Mouse (Mus musculus): ENCODE measurements around the gene Cybc1. TPM values are rescaled to one million over a fixed set of nuclear protein-coding genes. Genes with fewer than 3 reads are reported as not detected.

The Cybc1 gene
- polyA plus RNA-seq, 1 experiment = 32.6 TPM

- 92% methylated on average over 5 of the region's 5 CpGs for WGBS
- no peak for DNase-seq (ENCODE audit: low read depth, low spot score)
Observed at GRCm38 (mm10) chr11:121220771-121221170, 8.4 kb downstream of the Cybc1 start.

DNA sequence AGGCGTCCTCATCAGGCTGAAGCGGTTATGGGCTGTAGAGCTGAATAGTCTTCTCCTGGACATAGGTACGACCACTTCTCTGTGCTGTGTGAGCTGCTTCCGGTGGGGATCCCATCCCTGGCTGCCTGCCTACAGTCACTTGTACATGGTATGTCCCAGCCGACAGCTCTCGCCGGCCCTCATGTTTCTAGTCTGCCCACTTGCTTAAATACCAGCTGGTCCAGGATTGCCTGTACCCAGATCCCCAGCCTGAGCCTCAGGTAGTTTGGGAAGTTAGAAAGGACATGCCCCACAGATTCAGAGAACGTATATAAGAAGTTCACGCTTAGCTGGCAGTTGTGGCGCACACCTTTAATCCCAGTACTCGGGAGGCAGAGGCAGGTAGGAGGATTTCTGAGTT, 9.3 kb downstream of the Cybc1 start:
- 89% methylated on average over 11 of the region's 11 CpGs for WGBS
- no peak for DNase-seq (ENCODE audit: low read depth, low spot score)

DNA sequence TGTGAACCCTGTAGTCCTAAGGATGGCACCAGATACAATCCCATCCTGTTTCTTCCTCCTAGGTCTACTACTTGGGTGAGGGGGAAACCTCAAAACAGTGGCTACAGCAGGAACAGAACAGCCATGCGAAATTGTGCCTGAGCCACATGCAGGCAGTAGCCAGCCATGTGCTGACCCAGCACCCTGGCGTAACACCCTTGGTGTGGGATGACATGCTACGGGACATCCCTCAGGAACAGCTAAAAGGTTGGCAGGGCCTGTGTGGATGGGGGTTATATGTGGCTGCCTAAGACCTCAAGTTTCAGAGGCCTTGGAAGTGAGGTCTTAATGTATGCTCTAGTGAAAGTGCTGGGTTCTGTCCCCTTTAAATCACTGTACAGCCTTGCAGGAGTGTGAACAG, 12.3 kb downstream of the Cybc1 start:
- DNase-seq (ENCODE audit: low read depth, low spot score) = no peak
- 98% methylated on average over 3 of the region's 3 CpGs for WGBS

GRCm38 (mm10) chr11:121204161-121205006, 24.7 kb downstream of the Cybc1 start, which contains the start of the genes Hexdc and Ogfod3:
Gene Hexdc (plus strand): TSS chr11:121204433.
Gene Ogfod3 (minus strand): TSS chr11:121204711.
- peak; percentile 89 for DNase-seq (ENCODE audit: low read depth, low spot score)
- WGBS = under 1% methylated on average over 70 of the region's 70 CpGs

DNA sequence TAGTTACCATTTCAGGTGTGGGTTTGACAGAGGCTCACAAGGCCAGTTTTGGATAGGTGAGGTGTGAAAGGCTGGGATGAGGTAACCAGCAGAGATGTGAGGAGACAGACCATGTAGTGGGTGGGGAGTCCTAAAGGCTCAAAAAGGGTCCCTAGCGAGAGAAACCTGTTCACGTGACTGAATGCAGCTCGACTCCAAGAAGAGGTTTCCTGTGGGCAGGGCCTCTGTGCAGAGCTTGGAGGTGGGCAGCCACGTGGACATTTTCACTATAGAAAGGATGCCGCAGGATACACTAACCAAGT, 25.3 kb downstream of the Cybc1 start:
- DNase-seq (ENCODE audit: low read depth, low spot score) = no peak
- 0% methylated on average over 5 of the region's 5 CpGs for WGBS

GRCm38 (mm10) chr11:121201436-121202198, 27.5 kb downstream of the Cybc1 start:
- DNase-seq (ENCODE audit: low read depth, low spot score) = peak; percentile 35
- 32% methylated on average over 11 of the region's 11 CpGs for WGBS

DNA sequence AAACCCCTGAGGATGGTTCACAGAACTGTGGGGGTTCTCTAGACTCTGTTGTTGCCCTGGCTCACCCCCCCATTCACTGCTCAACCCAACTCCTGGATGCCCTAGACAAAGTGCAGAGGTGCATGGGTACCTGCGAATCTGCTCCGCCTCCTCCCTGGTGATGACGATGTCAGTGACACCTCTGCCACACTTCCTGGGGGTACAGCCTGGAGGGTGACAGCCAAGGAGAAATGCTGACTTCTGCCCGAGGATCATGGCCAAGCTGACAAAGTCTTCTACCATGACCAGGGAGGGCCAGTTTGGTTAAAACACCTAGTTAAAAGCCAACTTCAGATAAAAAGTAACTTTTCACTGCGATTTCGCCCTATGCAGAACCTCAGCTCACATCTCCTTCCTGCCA, 28.3 kb downstream of the Cybc1 start:
- 96% methylated on average over 6 of the region's 6 CpGs for WGBS

DNA sequence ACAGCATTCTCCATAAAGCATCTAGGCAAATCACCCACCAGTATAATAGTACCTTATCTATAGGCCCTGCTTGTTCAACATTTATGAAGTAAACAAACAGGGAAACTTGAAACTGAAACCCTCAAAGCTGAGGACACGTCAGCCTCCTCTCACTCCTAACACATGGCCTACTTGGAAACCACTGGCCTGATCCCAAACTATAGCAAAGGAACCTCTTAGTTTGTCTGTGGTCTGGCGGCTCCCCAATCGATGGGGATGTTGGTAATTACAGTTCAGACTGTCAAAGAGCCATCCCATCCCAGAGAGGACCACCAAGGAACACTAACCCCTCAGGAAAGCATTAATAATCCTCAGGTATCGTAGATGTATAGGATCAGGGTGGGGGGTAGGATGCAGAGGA, 29.3 kb downstream of the Cybc1 start:
- no peak for DNase-seq (ENCODE audit: low read depth, low spot score)
- 75% methylated on average over 4 of the region's 4 CpGs for WGBS

More for the DNA sequence above, 28.3 kb downstream of the Cybc1 start:
- no peak for DNase-seq (ENCODE audit: low read depth, low spot score)

- DNase-seq (ENCODE audit: low read depth, low spot score) = no peak
- 49% methylated on average over 2 of the region's 2 CpGs for WGBS
Observed at GRCm38 (mm10) chr11:121198622-121199021, 30.5 kb downstream of the Cybc1 start.

DNA sequence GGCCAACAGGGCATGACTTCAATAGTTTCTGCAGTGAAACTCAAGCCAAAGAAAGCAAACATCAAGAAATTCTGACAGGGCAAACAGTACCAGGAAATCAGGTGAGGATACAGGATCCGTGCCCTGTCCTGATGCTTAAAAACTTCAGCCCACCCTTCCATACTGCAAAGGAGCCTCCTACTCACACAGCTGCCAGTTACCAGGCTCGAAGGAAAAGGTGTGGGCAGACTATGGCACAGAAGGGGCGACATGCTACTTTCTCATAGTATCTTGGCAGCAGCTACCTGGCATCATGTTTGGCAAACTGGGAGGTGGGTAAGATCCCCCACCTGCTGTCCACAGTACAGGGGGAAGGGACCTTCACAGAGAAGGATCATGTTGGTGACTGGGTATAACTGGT, 35.7 kb downstream of the Cybc1 start:
- DNase-seq (ENCODE audit: low read depth, low spot score) = no peak
- WGBS = 79% methylated on average over 3 of the region's 3 CpGs

DNA sequence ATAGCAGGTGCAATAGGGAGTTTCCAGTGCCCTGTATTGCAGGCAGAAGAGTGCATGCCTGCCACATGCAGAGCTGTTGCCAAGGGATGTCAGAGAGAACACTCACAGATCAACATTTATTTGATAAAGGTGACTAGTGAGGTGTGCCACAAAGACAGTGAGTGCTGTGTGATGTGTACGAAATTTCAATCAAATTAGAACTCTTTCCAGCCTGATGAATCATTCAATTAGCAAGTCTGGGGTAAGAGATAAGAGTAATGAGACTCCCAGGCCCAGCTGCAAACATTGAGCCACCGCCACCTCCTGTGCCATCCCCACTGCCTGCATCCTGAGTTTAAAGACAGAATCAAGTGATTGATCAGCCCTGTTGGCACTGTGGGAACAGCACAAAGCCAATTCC, 36.4 kb downstream of the Cybc1 start:
- DNase-seq (ENCODE audit: low read depth, low spot score) = no peak
- WGBS = 80% methylated on average over 2 of the region's 2 CpGs

- 80% methylated on average over 3 of the region's 3 CpGs for WGBS
Observed at GRCm38 (mm10) chr11:121189681-121190080, 39.4 kb downstream of the Cybc1 start.

DNA sequence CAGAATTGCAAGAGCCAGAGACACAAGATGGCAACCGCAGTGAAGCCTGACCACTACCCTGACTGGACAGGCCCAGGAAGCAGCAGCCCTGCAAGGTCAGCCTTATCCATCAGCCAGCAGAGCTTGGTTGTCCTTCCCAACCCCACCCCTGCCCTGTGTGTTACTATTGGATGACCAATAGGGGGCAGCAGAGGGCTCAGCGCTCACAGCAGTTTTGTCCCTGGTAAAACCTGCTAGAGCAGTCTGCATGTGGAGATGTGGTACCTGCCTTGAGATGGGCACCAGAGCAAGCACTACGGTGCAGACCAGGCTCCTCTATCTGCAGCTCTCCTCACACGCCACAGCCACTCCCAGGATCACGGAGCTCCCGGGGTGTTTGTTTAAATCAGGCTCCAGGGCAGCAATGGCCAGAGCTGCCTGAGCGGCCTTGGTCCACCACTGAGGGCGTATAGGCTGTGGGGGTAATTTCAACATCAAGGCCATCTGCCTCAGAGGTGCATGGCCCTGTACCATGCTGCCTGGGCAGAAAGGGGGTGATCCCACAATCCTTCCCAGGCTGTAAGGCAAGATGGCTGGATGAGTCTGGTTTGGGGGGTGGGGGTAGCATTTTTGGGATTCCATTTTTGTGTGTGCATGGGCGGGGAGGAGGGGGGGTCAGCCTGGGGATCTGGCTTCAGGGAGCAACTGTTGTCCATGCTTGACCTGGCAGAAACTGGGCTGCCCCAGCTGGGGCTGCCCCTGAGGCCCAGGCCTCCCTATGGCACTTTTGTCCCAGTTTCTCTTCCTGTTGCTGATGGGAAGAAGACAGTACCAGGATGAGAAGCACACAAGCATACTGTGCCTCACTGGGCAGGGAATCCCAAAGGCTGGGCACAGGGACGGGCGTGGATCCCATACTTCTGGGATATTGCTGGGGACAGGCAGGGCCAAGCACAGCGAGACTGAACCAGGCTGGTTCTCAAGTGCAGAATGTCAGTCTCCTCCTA, 52.5 kb downstream of the Cybc1 start:
- DNase-seq (ENCODE audit: low read depth, low spot score) = peak; percentile 44
- 55% methylated on average over 12 of the region's 12 CpGs for WGBS

More at GRCm38 (mm10) chr11:121189681-121190080, 39.4 kb downstream of the Cybc1 start:
- no peak for DNase-seq (ENCODE audit: low read depth, low spot score)

DNA sequence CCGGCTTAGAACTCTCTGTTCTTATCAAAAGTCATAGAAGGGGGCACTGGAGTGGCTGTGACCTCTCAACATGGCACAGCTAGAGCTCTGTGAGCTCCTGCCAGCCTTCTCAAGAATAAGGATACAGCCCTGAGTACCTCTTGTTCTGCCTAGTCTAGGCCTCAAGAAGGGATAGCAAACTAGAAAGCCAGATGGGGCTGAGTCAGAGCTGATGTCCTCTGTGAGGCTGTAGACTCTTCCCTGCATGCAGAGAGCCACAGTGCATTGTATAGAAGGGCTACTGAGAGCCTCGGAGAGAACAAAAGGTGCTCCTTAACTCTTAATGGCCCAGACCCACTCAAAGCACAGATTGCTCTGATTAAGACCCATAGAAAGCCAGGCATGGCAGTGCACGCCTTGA, 54.9 kb downstream of the Cybc1 start:
- 66% methylated on average over 3 of the region's 3 CpGs for WGBS
- no peak for DNase-seq (ENCODE audit: low read depth, low spot score)

DNA sequence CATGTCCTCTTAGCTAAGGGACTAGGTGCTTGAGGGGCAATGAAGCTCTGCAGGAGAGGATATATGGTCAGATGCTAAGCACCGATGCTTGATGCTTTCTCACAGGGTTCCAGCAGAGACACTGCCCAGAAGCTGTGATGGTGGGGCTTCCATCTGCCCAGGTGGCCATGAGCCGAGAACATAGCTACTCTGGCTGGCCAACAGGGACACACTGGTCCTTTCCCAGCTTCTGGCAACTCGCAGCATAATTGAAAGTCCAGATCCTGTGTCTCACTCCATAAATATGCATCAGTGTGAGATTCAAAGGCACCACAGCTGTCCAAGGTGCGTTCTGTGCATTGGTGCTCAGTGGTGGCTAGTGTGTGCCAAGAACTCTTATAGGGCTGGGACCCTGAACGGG, 55.9 kb downstream of the Cybc1 start:
- no peak for DNase-seq (ENCODE audit: low read depth, low spot score)
- WGBS = 81% methylated on average over 5 of the region's 5 CpGs

Other genes with a start within 250 kb of the Cybc1 start
- 74.9 and 77.2 TPM in 2 replicates for gene Csnk1d, start 238.0 kb downstream of the Cybc1 start, polyA plus RNA-seq (2012; rRNA removed)
- 28.9 and 53.4 TPM in 2 replicates for gene Cd7, start 189.9 kb downstream of the Cybc1 start, polyA plus RNA-seq (2012; rRNA removed)
- 251 and 268 TPM in 2 replicates for gene Sectm1b, start 165.8 kb downstream of the Cybc1 start, polyA plus RNA-seq (2012; rRNA removed)
- gene Sectm1a, start 148.1 kb downstream of the Cybc1 start, polyA plus RNA-seq (2012; rRNA removed) = 3.1 and 3.9 TPM in 2 replicates
- not detected in 2 replicates for gene Tex19.2, start 110.6 kb downstream of the Cybc1 start, polyA plus RNA-seq (2012; rRNA removed)
- gene Tex19.1, start 83.2 kb downstream of the Cybc1 start, polyA plus RNA-seq (2012; rRNA removed) = not detected in 2 replicates
- not detected in 2 replicates for gene Uts2r, start 69.1 kb downstream of the Cybc1 start, polyA plus RNA-seq (2012; rRNA removed)
- 19.4 and 24.4 TPM in 2 replicates for gene Hexdc, start 24.9 kb downstream of the Cybc1 start, polyA plus RNA-seq (2012; rRNA removed)
- gene Ogfod3, start 24.6 kb downstream of the Cybc1 start, polyA plus RNA-seq (2012; rRNA removed) = 11.7 and 12.9 TPM in 2 replicates
- gene Narf, start 7.9 kb upstream of the Cybc1 start, polyA plus RNA-seq (2012; rRNA removed) = 18.2 and 33.3 TPM in 2 replicates
- gene Foxk2, start 30.7 kb upstream of the Cybc1 start, polyA plus RNA-seq (2012; rRNA removed) = 19.3 and 29.0 TPM in 2 replicates
- gene Wdr45b, start 125.1 kb upstream of the Cybc1 start, polyA plus RNA-seq (2012; rRNA removed) = 37.5 and 42.5 TPM in 2 replicates
- gene Rab40b, start 158.9 kb upstream of the Cybc1 start, polyA plus RNA-seq (2012; rRNA removed) = 0.82 TPM in 2 replicates
- gene Fn3krp, start 192.1 kb upstream of the Cybc1 start, polyA plus RNA-seq (2012; rRNA removed) = 3.5 and 3.7 TPM in 2 replicates
- gene Fn3k, start 205.6 kb upstream of the Cybc1 start, polyA plus RNA-seq (2012; rRNA removed) = 0.55 and 1.3 TPM in 2 replicates
- gene Tbcd, start 222.6 kb upstream of the Cybc1 start, polyA plus RNA-seq (2012; rRNA removed) = 56.3 and 59.9 TPM in 2 replicates

All from large intestine, adult 2 months (tissue).